Mouse (Mus musculus): ENCODE results near the gene Cyp2c23. TPM values are rescaled to one million over a fixed set of nuclear protein-coding genes. Genes with fewer than 3 reads are reported as not detected.

Gene Cyp2c23
- polyA plus RNA-seq, 1 experiment from 2014 or later = 0.56 TPM

DNA sequence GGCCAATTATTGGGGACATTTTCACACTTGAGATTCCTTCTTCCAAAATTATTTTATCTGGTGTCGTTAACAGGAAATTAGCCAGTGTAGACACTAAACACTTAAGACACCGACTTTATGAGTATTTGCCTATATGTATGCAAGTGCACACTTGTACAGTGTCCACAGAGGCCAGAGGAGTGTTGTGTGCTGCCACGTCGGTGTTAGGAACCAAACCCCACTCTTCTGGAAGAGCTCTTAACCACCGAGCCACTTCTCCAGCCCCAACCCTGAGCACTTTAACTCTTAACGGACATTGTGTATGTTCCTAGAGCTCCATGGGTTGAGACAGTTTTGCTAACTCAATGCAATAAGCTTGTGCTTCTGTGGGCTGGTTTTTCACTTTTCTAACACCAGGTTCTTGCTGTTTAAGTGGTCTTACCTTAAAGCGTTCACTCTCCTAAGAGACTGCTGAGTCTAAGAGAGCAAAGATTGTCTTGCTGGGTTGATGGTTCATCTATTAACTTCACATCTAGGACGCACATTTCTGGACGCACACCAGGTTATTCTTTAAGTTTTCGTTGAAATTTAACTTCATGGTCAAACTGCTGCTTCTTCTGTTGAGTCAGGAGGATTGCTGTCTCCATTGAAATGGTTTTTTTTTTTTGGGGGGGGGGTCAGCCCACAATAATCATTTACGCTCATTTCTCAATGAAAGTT is 3.2 kb upstream of the Cyp2c23 start:
- Histone ChIP-seq H3K27me3 (replicated peaks; ENCODE audit: insufficient read depth, low read length) (no peaks in the 10 kb centered on the region), H3K27ac (ENCODE audit: low read length) (no peak overlapping the region), H3K9me3 (ENCODE audit: low read length) (no peaks in the 10 kb centered on the region), H3K4me2 (replicated peaks; ENCODE audit: low read depth, low read length) (no peak overlapping the region), H3K4me1 (ENCODE audit: insufficient read depth, low read depth, low read length) (peaks cover 2% of the 10 kb centered on the region; the same call in 1 of the 2 replicates), H3K36me3 (ENCODE audit: insufficient read depth, low read length) (peaks cover 6% of the 10 kb centered on the region), H3K4me3 (ENCODE audit: low read depth, low read length) (no peak overlapping the region), H3K9ac (replicated peaks; ENCODE audit: low read depth) (no peak overlapping the region)
- ATAC-seq (peak; percentile 75), DNase-seq (ENCODE audit: low spot score) (peak; percentile 58)
- 57% methylated on average over 11 of the region's 11 CpGs for WGBS
- TF ChIP-seq EP300 (IDR thresholded peaks at IDR 0.05) (no peak), CTCF (IDR thresholded peaks at IDR 0.05) (no peak)

DNA sequence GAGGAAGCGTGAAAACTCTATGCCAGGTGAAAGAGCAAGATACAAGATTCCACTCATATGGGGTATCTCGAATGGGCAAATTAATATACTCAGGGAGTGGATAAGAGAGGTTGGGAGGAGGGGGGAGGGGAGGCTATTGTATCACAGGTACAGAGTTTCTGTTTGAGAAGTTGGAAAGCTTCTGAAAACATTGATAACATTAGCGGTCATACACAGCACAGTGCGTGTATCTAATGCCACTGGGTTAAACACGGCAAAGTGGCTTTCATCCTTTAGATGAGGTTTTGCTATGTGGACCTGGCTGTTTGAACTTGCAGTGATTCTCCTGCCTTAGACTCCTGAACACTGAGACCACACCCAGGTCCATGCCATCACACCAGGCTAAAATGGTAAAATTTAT is 1.0 kb upstream of the Cyp2c23 start:
- Histone ChIP-seq H3K9ac (replicated peaks; ENCODE audit: low read depth) (no peak overlapping the region), H3K36me3 (ENCODE audit: insufficient read depth, low read length) (no peaks in the 10 kb centered on the region), H3K9me3 (ENCODE audit: low read length) (no peaks in the 10 kb centered on the region), H3K4me2 (replicated peaks; ENCODE audit: low read depth, low read length) (no peak overlapping the region), H3K4me1 (ENCODE audit: insufficient read depth, low read depth, low read length) (peaks cover 2% of the 10 kb centered on the region; the same call in 1 of the 2 replicates), H3K27ac (ENCODE audit: low read length) (no peak overlapping the region), H3K27me3 (replicated peaks; ENCODE audit: insufficient read depth, low read length) (no peaks in the 10 kb centered on the region), H3K4me3 (ENCODE audit: low read depth, low read length) (no peak overlapping the region)
- DNase-seq (ENCODE audit: low spot score) (no peak), ATAC-seq (no peak)
- TF ChIP-seq CTCF (IDR thresholded peaks at IDR 0.05) (no peak), EP300 (IDR thresholded peaks at IDR 0.05) (no peak)
- WGBS = 74% methylated on average over 5 of the region's 5 CpGs

GRCm38 (mm10) chr19:44026956-44027530 is 2.0 kb downstream of the Cyp2c23 start:
- no peaks in the 10 kb centered on the region for H3K27me3 ChIP-seq (replicated peaks; ENCODE audit: insufficient read depth, low read length)
- no peak for TF ChIP-seq CTCF (IDR thresholded peaks at IDR 0.05)
- no peak for TF ChIP-seq EP300 (IDR thresholded peaks at IDR 0.05)
- no peak for DNase-seq (ENCODE audit: low spot score)
- no peaks in the 10 kb centered on the region for H3K9me3 ChIP-seq (ENCODE audit: low read length)
- no peak for ATAC-seq
- no peaks in the 10 kb centered on the region for H3K36me3 ChIP-seq (ENCODE audit: insufficient read depth, low read length)
- H3K4me1 ChIP-seq (ENCODE audit: insufficient read depth, low read depth, low read length) = peaks cover 2% of the 10 kb centered on the region; the same call in 1 of the 2 replicates
- H3K27ac ChIP-seq (ENCODE audit: low read length) = no peak overlapping the region
- H3K4me3 ChIP-seq (ENCODE audit: low read depth, low read length) = no peak overlapping the region
- WGBS = 48% methylated on average over 8 of the region's 8 CpGs
- no peak overlapping the region for H3K4me2 ChIP-seq (replicated peaks; ENCODE audit: low read depth, low read length)
- no peak overlapping the region for H3K9ac ChIP-seq (replicated peaks; ENCODE audit: low read depth)

DNA sequence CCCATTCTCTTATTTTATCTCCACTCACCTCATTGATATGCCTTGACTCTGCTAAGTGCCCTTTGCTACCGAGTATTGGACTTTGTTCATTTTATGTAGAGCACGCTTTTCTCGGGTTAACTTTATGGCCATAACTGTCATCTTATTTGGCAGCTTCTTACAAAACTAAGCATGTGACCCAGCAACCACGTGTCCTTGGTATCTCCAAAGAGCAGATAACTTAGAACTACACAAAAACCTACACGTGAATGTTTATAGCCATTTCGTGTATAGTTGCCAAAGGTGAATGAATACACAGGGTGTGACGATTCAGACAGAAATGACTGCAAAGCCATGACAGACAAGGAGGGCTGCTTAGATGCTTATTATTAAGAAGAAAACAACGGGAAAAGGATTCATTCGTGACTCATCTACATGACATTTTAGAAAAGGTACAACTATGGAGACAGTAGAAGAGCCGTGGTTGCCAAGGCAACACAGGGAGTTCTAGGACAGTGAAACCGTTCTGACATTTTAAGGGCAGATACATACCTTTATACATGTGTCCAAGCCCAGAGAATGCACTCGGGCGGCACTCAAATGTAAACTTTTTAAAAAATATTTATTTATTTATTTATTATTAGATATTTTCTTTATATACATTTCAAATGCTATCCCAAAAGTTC is 4.0 kb downstream of the Cyp2c23 start:
- TF ChIP-seq EP300 (IDR thresholded peaks at IDR 0.05) (no peak), CTCF (IDR thresholded peaks at IDR 0.05) (no peak)
- H3K27me3 ChIP-seq (replicated peaks; ENCODE audit: insufficient read depth, low read length) = no peaks in the 10 kb centered on the region
- H3K4me2 ChIP-seq (replicated peaks; ENCODE audit: low read depth, low read length) = no peak overlapping the region
- H3K9ac ChIP-seq (replicated peaks; ENCODE audit: low read depth) = no peak overlapping the region
- WGBS = 68% methylated on average over 13 of the region's 13 CpGs
- ATAC-seq = no peak
- no peak for DNase-seq (ENCODE audit: low spot score)
- no peak overlapping the region for H3K4me3 ChIP-seq (ENCODE audit: low read depth, low read length)
- no peaks in the 10 kb centered on the region for H3K9me3 ChIP-seq (ENCODE audit: low read length)
- no peaks in the 10 kb centered on the region for H3K36me3 ChIP-seq (ENCODE audit: insufficient read depth, low read length)
- H3K4me1 ChIP-seq (ENCODE audit: insufficient read depth, low read depth, low read length) = no peaks in the 10 kb centered on the region
- H3K27ac ChIP-seq (ENCODE audit: low read length) = no peak overlapping the region

- Histone ChIP-seq H3K4me1 (ENCODE audit: insufficient read depth, low read depth, low read length) (no peaks in the 10 kb centered on the region), H3K27me3 (replicated peaks; ENCODE audit: insufficient read depth, low read length) (no peaks in the 10 kb centered on the region), H3K9ac (replicated peaks; ENCODE audit: low read depth) (no peak overlapping the region), H3K4me2 (replicated peaks; ENCODE audit: low read depth, low read length) (no peak overlapping the region), H3K36me3 (ENCODE audit: insufficient read depth, low read length) (no peaks in the 10 kb centered on the region), H3K27ac (ENCODE audit: low read length) (no peak overlapping the region), H3K9me3 (ENCODE audit: low read length) (no peaks in the 10 kb centered on the region), H3K4me3 (ENCODE audit: low read depth, low read length) (no peak overlapping the region)
- no peak for ATAC-seq
- 68% methylated on average over 5 of the region's 5 CpGs for WGBS
- DNase-seq (ENCODE audit: low spot score) = no peak
- no peak for TF ChIP-seq EP300 (IDR thresholded peaks at IDR 0.05)
- TF ChIP-seq CTCF (IDR thresholded peaks at IDR 0.05) = peak; percentile 14
Observed at GRCm38 (mm10) chr19:44023066-44023465, 5.9 kb downstream of the Cyp2c23 start.

- no peaks in the 10 kb centered on the region for H3K36me3 ChIP-seq (ENCODE audit: insufficient read depth, low read length)
- no peaks in the 10 kb centered on the region for H3K4me1 ChIP-seq (ENCODE audit: insufficient read depth, low read depth, low read length)
- H3K9ac ChIP-seq (replicated peaks; ENCODE audit: low read depth) = no peak overlapping the region
- no peak overlapping the region for H3K4me3 ChIP-seq (ENCODE audit: low read depth, low read length)
- no peak overlapping the region for H3K4me2 ChIP-seq (replicated peaks; ENCODE audit: low read depth, low read length)
- DNase-seq (ENCODE audit: low spot score) = peak; percentile 96
- TF ChIP-seq EP300 (IDR thresholded peaks at IDR 0.05) = peak; percentile 96
- TF ChIP-seq CTCF (IDR thresholded peaks at IDR 0.05) = no peak
- WGBS = 39% methylated on average over 4 of the region's 4 CpGs
- peak; percentile 95 for ATAC-seq
- H3K27me3 ChIP-seq (replicated peaks; ENCODE audit: insufficient read depth, low read length) = no peaks in the 10 kb centered on the region
- no peaks in the 10 kb centered on the region for H3K9me3 ChIP-seq (ENCODE audit: low read length)
- H3K27ac ChIP-seq (ENCODE audit: low read length) = peak overlapping the region; percentile 33; the same call in 1 of the 2 replicates
Observed at GRCm38 (mm10) chr19:44021502-44021901, 7.5 kb downstream of the Cyp2c23 start.

Data from lung, postnatal 0 days (tissue).